Mouse (Mus musculus) MEL (cell line): ENCODE measurements around the gene Cspg4. TPM values are rescaled to one million over a fixed set of nuclear protein-coding genes. Genes with fewer than 3 reads are reported as not detected.

ENCODE experiments used
- DNase-seq: peaks from one replicate; pipeline ENCODE4 v3.0.0; 2011; ENCODE audit warnings: low read depth, low spot score
- H3K27ac ChIP-seq: 2 replicates; pipeline ENCODE4 v1.5.1; 2012; ENCODE audit warnings: low read depth, mild to moderate bottlenecking, control low read depth, low read length, moderate library complexity; ENCODE audit not compliant: control insufficient read depth
- H3K27me3 ChIP-seq, 2 experiments: fragments of 150-350 bp in 1 of 2; sonication (generic) in 1 of 2; 2 replicates each; pipeline ENCODE4 v1.6.1; 2012; ENCODE audit warnings: low read length in 2 of 2, mild to moderate bottlenecking in 2 of 2, improper control_type of control experiment in 1 of 2, moderate library complexity in 1 of 2; ENCODE audit not compliant: insufficient read depth in 2 of 2, control insufficient read depth in 1 of 2
- H3K36me3 ChIP-seq, 2 experiments: 2 replicates each; pipeline ENCODE4 v1.6.1; 2012 to 2014; ENCODE audit warnings: low read length in 2 of 2, improper control_type of control experiment in 1 of 2, inconsistent platforms in 1 of 2, mild to moderate bottlenecking in 1 of 2; ENCODE audit not compliant: insufficient read depth in 2 of 2, control insufficient read depth in 1 of 2
- H3K4me1 ChIP-seq, 2 experiments: fragments of 150-350 bp in 1 of 2; sonication (generic) in 1 of 2; 2 replicates each; pipeline ENCODE4 v1.6.1; 2012; ENCODE audit warnings: low read length in 2 of 2, improper control_type of control experiment in 1 of 2, mild to moderate bottlenecking in 1 of 2; ENCODE audit not compliant: insufficient read depth in 2 of 2, control insufficient read depth in 1 of 2
- H3K4me3 ChIP-seq, 2 experiments: fragments of 150-350 bp in 1 of 2; sonication (generic) in 1 of 2; 2 replicates each; pipeline ENCODE4 v1.5.1; 2012; ENCODE audit warnings: low read depth in 2 of 2, low read length in 2 of 2, mild to moderate bottlenecking in 2 of 2, moderate library complexity in 2 of 2, control low read depth in 1 of 2, improper control_type of control experiment in 1 of 2; ENCODE audit not compliant: control insufficient read depth in 1 of 2, insufficient read depth in 1 of 2
- H3K79me2 ChIP-seq: 2 replicates; pipeline ENCODE4 v1.6.1; 2012; ENCODE audit warnings: mild to moderate bottlenecking, low read length, moderate library complexity; ENCODE audit not compliant: control insufficient read depth, poor library complexity, insufficient read depth
- H3K9ac ChIP-seq: 2 replicates; pipeline ENCODE4 v1.6.1; 2012; ENCODE audit warnings: low read depth, mild to moderate bottlenecking, control low read depth, low read length, moderate library complexity; ENCODE audit not compliant: control insufficient read depth, poor library complexity, severe bottlenecking
- H3K9me3 ChIP-seq: fragments of 150-350 bp; sonication (generic); replicated peaks from 2 replicates; pipeline ENCODE4 v1.6.1; 2012; ENCODE audit warnings: mild to moderate bottlenecking, low read length, improper control_type of control experiment, moderate library complexity; ENCODE audit not compliant: insufficient read depth
- BHLHE40 ChIP-seq: IDR thresholded peaks from 2 replicates; pipeline ENCODE4 v1.6.1; 2012; ENCODE audit warnings: low read depth, mild to moderate bottlenecking, inconsistent platforms, low read length, improper control_type of control experiment, borderline replicate concordance
- ELF1 ChIP-seq: IDR thresholded peaks from 2 replicates; pipeline ENCODE4 v1.6.1; 2014; ENCODE audit warnings: low read depth, mild to moderate bottlenecking, inconsistent platforms, low read length, improper control_type of control experiment, moderate library complexity
- MAX ChIP-seq: IDR thresholded peaks from 2 replicates; pipeline ENCODE4 v1.6.1; 2011; ENCODE audit warnings: low read length, improper control_type of control experiment
- MXI1 ChIP-seq: IDR thresholded peaks from 2 replicates; pipeline ENCODE4 v1.6.1; 2011; ENCODE audit warnings: mild to moderate bottlenecking, low read depth, low read length, improper control_type of control experiment
- MYC ChIP-seq: IDR thresholded peaks from 2 replicates; pipeline ENCODE4 v1.6.1; 2011; ENCODE audit warnings: low read depth, mild to moderate bottlenecking, low read length, improper control_type of control experiment, moderate library complexity
- NELFE ChIP-seq: IDR thresholded peaks from 2 replicates; pipeline ENCODE4 v1.6.1; 2011; ENCODE audit warnings: low read depth, low read length, improper control_type of control experiment
- POLR2A ChIP-seq, 2 experiments: IDR thresholded peaks; 2 replicates each; pipeline ENCODE4 v1.6.1; 2011 to 2012; ENCODE audit warnings: low read length in 2 of 2, mild to moderate bottlenecking in 2 of 2, control low read depth in 1 of 2, improper control_type of control experiment in 1 of 2, low read depth in 1 of 2, moderate library complexity in 1 of 2; ENCODE audit not compliant: control insufficient read depth in 1 of 2, insufficient read depth in 1 of 2, poor library complexity in 1 of 2
- RCOR1 ChIP-seq: IDR thresholded peaks from 2 replicates; pipeline ENCODE4 v1.6.1; 2012; ENCODE audit warnings: low read depth, mild to moderate bottlenecking, inconsistent platforms, low read length, improper control_type of control experiment
- TBP ChIP-seq: IDR thresholded peaks from 2 replicates; pipeline ENCODE4 v1.8.0; 2011; ENCODE audit warnings: low read depth, low read length, improper control_type of control experiment
- TCF12 ChIP-seq: IDR thresholded peaks from 2 replicates; pipeline ENCODE4 v1.6.1; 2014; ENCODE audit warnings: low read depth, mild to moderate bottlenecking, inconsistent platforms, low read length, improper control_type of control experiment, moderate library complexity
- UBTF ChIP-seq: IDR thresholded peaks from 2 replicates; pipeline ENCODE4 v1.6.1; 2012; ENCODE audit warnings: low read depth, mild to moderate bottlenecking, inconsistent platforms, low read length, improper control_type of control experiment, moderate library complexity, borderline replicate concordance; ENCODE audit not compliant: insufficient read depth
- USF1 ChIP-seq: IDR thresholded peaks from 2 replicates; pipeline ENCODE4 v1.6.1; 2014; ENCODE audit warnings: low read depth, mild to moderate bottlenecking, inconsistent platforms, low read length, improper control_type of control experiment, moderate library complexity
- USF2 ChIP-seq, 2 experiments: IDR thresholded peaks; 2 replicates each; pipeline ENCODE4 v1.6.1; 2011 to 2012; ENCODE audit warnings: improper control_type of control experiment in 2 of 2, low read length in 2 of 2, borderline replicate concordance in 1 of 2, inconsistent platforms in 1 of 2, low read depth in 1 of 2, mild to moderate bottlenecking in 1 of 2; ENCODE audit not compliant: insufficient read depth in 1 of 2
- ZNF384 ChIP-seq: IDR thresholded peaks from 2 replicates; pipeline ENCODE4 v1.6.1; 2012; ENCODE audit warnings: low read depth, mild to moderate bottlenecking, inconsistent platforms, low read length, improper control_type of control experiment
- polyA plus RNA-seq, 2 experiments: library from polyadenylated mRNA; stranded (reverse) in 1 of 2; unstranded in 1 of 2; fragments of >175 nt in 1 of 2; fragments of >200 nt in 1 of 2; gene quantifications; 2 replicates each; pipeline versions ENCODE4 v1.2.1 to v1.2.4; 2012; ENCODE audit warnings: low replicate concordance in 2 of 2, low read depth in 1 of 2; ENCODE audit not compliant: insufficient read length in 2 of 2, insufficient read depth in 1 of 2, missing spikeins in 1 of 2
- total RNA-seq: library from RNA; depleted of rRNA; stranded (reverse); fragments of 300-350 nt; gene quantifications from 2 replicates; pipeline ENCODE4 v1.2.3, GENCODE M21; 2012

The Cspg4 gene
- total and polyA plus RNA-seq, 3 experiments: 0.15 to 0.23 TPM; not detected in 1

- no peak for TF ChIP-seq TCF12
- TF ChIP-seq, all 39 proteins: peak for 0
- no peak for DNase-seq
- Histone ChIP-seq H3K9ac (no peak overlapping the region), H3K4me1 (peaks cover 0 to 5% of the 10 kb centered on the region in 2 experiments; a peak in 1 of 4 replicates), H3K9me3 (no peaks in the 10 kb centered on the region), H3K79me2 (no peaks in the 10 kb centered on the region), H3K27me3 (peaks cover 0 to 1% of the 10 kb centered on the region in 2 experiments; a peak in 3 of 4 replicates), H3K27ac (no peak overlapping the region), H3K4me3 (no peak overlapping the region), H3K36me3 (no peaks in the 10 kb centered on the region)
Observed at GRCm38 (mm10) chr9:56870778-56871177, 5.9 kb downstream of the Cspg4 start.

DNA sequence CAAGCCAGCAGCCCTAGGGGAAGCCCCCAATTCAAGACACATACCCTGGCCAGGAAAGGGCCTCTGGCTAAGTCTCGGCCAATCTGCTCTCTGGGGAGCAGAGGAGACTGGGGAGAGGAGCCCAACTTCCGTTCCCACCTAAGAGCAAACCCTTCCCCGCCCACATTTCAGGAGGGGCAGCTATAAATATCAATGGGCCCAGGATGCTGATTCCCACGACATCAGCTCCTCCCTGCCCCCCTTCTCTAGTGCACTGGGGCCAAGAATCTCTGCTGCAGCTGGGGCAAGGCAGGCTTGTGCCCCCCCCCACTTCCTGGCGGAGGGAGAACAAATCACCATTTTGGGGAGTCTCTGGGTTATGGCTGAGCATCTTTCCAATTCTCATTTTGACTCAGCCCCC lies 6.4 kb downstream of the Cspg4 start:
- H3K79me2 ChIP-seq: no peaks in the 10 kb centered on the region
- H3K9me3 ChIP-seq: no peaks in the 10 kb centered on the region
- H3K36me3 ChIP-seq: no peaks in the 10 kb centered on the region
- peaks cover 0 to 1% of the 10 kb centered on the region in 2 experiments; a peak in 3 of 4 replicates for H3K27me3 ChIP-seq
- no peak overlapping the region for H3K4me3 ChIP-seq
- no peak overlapping the region for H3K27ac ChIP-seq
- H3K9ac ChIP-seq: no peak overlapping the region
- H3K4me1 ChIP-seq: peaks cover 0 to 5% of the 10 kb centered on the region in 2 experiments; a peak in 1 of 4 replicates
- TF ChIP-seq USF1: no peak
- TF ChIP-seq MXI1: no peak
- TF ChIP-seq USF2 (IDR thresholded peaks at IDR 0.05; ENCODE audit: borderline replicate concordance in 1 of 2, insufficient read depth in 1 of 2, low read depth in 1 of 2, low read length in 2 of 2): no peak
- no peak for TF ChIP-seq TBP
- no peak for TF ChIP-seq TCF12
- TF ChIP-seq MAX: no peak
- no peak for TF ChIP-seq POLR2A (IDR thresholded peaks at IDR 0.05; ENCODE audit: control insufficient read depth in 1 of 2, insufficient read depth in 1 of 2, low read depth in 1 of 2, low read length in 2 of 2, poor library complexity in 1 of 2)
- no peak for TF ChIP-seq RCOR1
- no peak for DNase-seq

DNA sequence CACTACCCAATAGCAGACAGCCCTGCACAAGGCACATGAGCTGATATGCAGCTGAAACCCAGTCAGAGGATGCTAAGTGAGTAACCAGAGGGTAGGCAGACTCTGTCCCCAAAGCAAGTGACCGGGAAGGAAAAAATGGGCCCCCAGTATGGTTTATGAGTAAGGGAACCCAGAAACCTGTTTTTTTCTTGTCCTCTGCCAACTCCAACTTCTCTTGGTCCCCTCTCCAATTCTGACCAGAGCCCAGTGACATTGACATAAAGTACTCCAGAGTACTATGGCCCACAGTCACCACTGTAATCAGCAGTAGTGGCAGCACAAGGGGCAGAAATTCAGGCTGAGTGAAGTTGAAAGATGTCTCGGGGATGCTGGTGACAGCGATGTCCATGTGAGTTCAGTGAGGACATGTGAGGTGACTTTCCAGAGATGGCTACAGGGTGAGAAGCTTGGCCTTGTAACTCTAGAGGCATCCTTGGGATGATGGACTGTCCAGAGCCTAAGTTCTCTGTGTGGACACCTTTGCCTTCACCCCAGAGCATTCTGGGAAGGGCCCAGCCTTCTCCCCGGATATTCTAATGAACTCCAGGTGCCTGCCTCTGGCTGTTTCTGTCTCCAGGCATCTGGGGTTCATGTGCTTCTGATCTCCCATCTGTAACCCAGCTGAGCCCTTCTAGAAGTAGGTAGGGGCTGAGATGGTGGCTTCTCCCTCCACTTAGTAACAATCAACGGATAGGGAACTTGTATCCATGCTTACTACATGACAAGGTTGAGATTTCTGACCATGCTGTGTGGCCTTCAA lies 7.5 kb downstream of the Cspg4 start:
- peaks cover 0 to 5% of the 10 kb centered on the region in 2 experiments; a peak in 1 of 4 replicates for H3K4me1 ChIP-seq
- no peak for DNase-seq

More for the DNA sequence above, 7.5 kb downstream of the Cspg4 start:
- H3K79me2 ChIP-seq: no peaks in the 10 kb centered on the region
- H3K36me3 ChIP-seq: no peaks in the 10 kb centered on the region
- H3K27me3 ChIP-seq: peaks cover 0 to 1% of the 10 kb centered on the region in 2 experiments; a peak in 3 of 4 replicates
- H3K4me3 ChIP-seq: no peak overlapping the region
- no peak overlapping the region for H3K9ac ChIP-seq
- no peak overlapping the region for H3K27ac ChIP-seq
- no peaks in the 10 kb centered on the region for H3K9me3 ChIP-seq
- TF ChIP-seq MYC (no peak), MXI1 (no peak), ELF1 (no peak), NELFE (no peak), BHLHE40 (no peak), TCF12 (no peak), ZNF384 (no peak), UBTF (no peak)
- TF ChIP-seq, all 39 proteins: peak for 0
